Mouse (Mus musculus): ENCODE data around the gene Jtb. TPM values are rescaled to one million over a fixed set of nuclear protein-coding genes. Genes with fewer than 3 reads are reported as not detected.

The Jtb gene
- polyA plus RNA-seq, 1 experiment = 91.7 TPM

- TF ChIP-seq POLR2A (IDR thresholded peaks at IDR 0.05; ENCODE audit: control insufficient read depth, extremely low read depth, insufficient read depth, low read length, poor library complexity) (no peak), CTCF (IDR thresholded peaks at IDR 0.05; ENCODE audit: borderline replicate concordance, control insufficient read depth, extremely low read depth, insufficient read depth, low read length, poor library complexity) (no peak)
- H3K4me3 ChIP-seq (ENCODE audit: control insufficient read depth, insufficient read depth, low read length) = no peak overlapping the region
- H3K36me3 ChIP-seq (ENCODE audit: control insufficient read depth, insufficient read depth, low read length) = peaks cover 99% of the 10 kb centered on the region
- H3K27ac ChIP-seq (ENCODE audit: control insufficient read depth, insufficient read depth, low read length) = no peak overlapping the region
- H3K27me3 ChIP-seq (ENCODE audit: control insufficient read depth, insufficient read depth, low read length) = no peaks in the 10 kb centered on the region
- WGBS = 96% methylated on average over 11 of the region's 11 CpGs
- no peaks in the 10 kb centered on the region for H3K4me1 ChIP-seq (replicated peaks; ENCODE audit: control insufficient read depth, insufficient read depth, low read length)
- no peak for DNase-seq
These were observed 43.9 kb downstream of the Jtb start for GRCm38 (mm10) chr3:90275286-90275685.

GRCm38 (mm10) chr3:90276858-90277257, 45.5 kb downstream of the Jtb start:
- WGBS = 95% methylated on average over 16 of the region's 16 CpGs
- no peak for TF ChIP-seq POLR2A (IDR thresholded peaks at IDR 0.05; ENCODE audit: control insufficient read depth, extremely low read depth, insufficient read depth, low read length, poor library complexity)
- no peak for TF ChIP-seq CTCF (IDR thresholded peaks at IDR 0.05; ENCODE audit: borderline replicate concordance, control insufficient read depth, extremely low read depth, insufficient read depth, low read length, poor library complexity)
- H3K4me3 ChIP-seq (ENCODE audit: control insufficient read depth, insufficient read depth, low read length) = no peak overlapping the region
- no peak overlapping the region for H3K27ac ChIP-seq (ENCODE audit: control insufficient read depth, insufficient read depth, low read length)
- no peak for DNase-seq
- H3K36me3 ChIP-seq (ENCODE audit: control insufficient read depth, insufficient read depth, low read length) = peaks cover 90% of the 10 kb centered on the region
- H3K4me1 ChIP-seq (replicated peaks; ENCODE audit: control insufficient read depth, insufficient read depth, low read length) = no peaks in the 10 kb centered on the region
- no peaks in the 10 kb centered on the region for H3K27me3 ChIP-seq (ENCODE audit: control insufficient read depth, insufficient read depth, low read length)

GRCm38 (mm10) chr3:90277793-90278192, 46.4 kb downstream of the Jtb start:
- DNase-seq = no peak
- H3K36me3 ChIP-seq (ENCODE audit: control insufficient read depth, insufficient read depth, low read length) = peaks cover 81% of the 10 kb centered on the region
- no peaks in the 10 kb centered on the region for H3K4me1 ChIP-seq (replicated peaks; ENCODE audit: control insufficient read depth, insufficient read depth, low read length)
- no peak overlapping the region for H3K4me3 ChIP-seq (ENCODE audit: control insufficient read depth, insufficient read depth, low read length)
- no peak overlapping the region for H3K27ac ChIP-seq (ENCODE audit: control insufficient read depth, insufficient read depth, low read length)
- TF ChIP-seq POLR2A (IDR thresholded peaks at IDR 0.05; ENCODE audit: control insufficient read depth, extremely low read depth, insufficient read depth, low read length, poor library complexity) (no peak), CTCF (IDR thresholded peaks at IDR 0.05; ENCODE audit: borderline replicate concordance, control insufficient read depth, extremely low read depth, insufficient read depth, low read length, poor library complexity) (no peak)
- 97% methylated on average over 9 of the region's 9 CpGs for WGBS
- no peaks in the 10 kb centered on the region for H3K27me3 ChIP-seq (ENCODE audit: control insufficient read depth, insufficient read depth, low read length)

GRCm38 (mm10) chr3:90278211-90278610, 46.8 kb downstream of the Jtb start:
- TF ChIP-seq POLR2A (IDR thresholded peaks at IDR 0.05; ENCODE audit: control insufficient read depth, extremely low read depth, insufficient read depth, low read length, poor library complexity) (no peak), CTCF (IDR thresholded peaks at IDR 0.05; ENCODE audit: borderline replicate concordance, control insufficient read depth, extremely low read depth, insufficient read depth, low read length, poor library complexity) (no peak)
- Histone ChIP-seq H3K27me3 (ENCODE audit: control insufficient read depth, insufficient read depth, low read length) (no peaks in the 10 kb centered on the region), H3K36me3 (ENCODE audit: control insufficient read depth, insufficient read depth, low read length) (peaks cover 77% of the 10 kb centered on the region), H3K27ac (ENCODE audit: control insufficient read depth, insufficient read depth, low read length) (no peak overlapping the region), H3K4me1 (replicated peaks; ENCODE audit: control insufficient read depth, insufficient read depth, low read length) (no peaks in the 10 kb centered on the region), H3K4me3 (ENCODE audit: control insufficient read depth, insufficient read depth, low read length) (no peak overlapping the region)
- WGBS = 96% methylated on average over 10 of the region's 10 CpGs
- DNase-seq = no peak

GRCm38 (mm10) chr3:90279216-90279615, 47.8 kb downstream of the Jtb start:
- WGBS = 97% methylated on average over 9 of the region's 9 CpGs

GRCm38 (mm10) chr3:90279743-90280142, 48.3 kb downstream of the Jtb start:
- Histone ChIP-seq H3K4me3 (ENCODE audit: control insufficient read depth, insufficient read depth, low read length) (no peak overlapping the region), H3K27ac (ENCODE audit: control insufficient read depth, insufficient read depth, low read length) (no peak overlapping the region), H3K4me1 (replicated peaks; ENCODE audit: control insufficient read depth, insufficient read depth, low read length) (no peaks in the 10 kb centered on the region), H3K36me3 (ENCODE audit: control insufficient read depth, insufficient read depth, low read length) (peaks cover 61% of the 10 kb centered on the region), H3K27me3 (ENCODE audit: control insufficient read depth, insufficient read depth, low read length) (no peaks in the 10 kb centered on the region)
- DNase-seq = no peak
- 97% methylated on average over 7 of the region's 7 CpGs for WGBS
- no peak for TF ChIP-seq POLR2A (IDR thresholded peaks at IDR 0.05; ENCODE audit: control insufficient read depth, extremely low read depth, insufficient read depth, low read length, poor library complexity)
- no peak for TF ChIP-seq CTCF (IDR thresholded peaks at IDR 0.05; ENCODE audit: borderline replicate concordance, control insufficient read depth, extremely low read depth, insufficient read depth, low read length, poor library complexity)

More at GRCm38 (mm10) chr3:90279216-90279615, 47.8 kb downstream of the Jtb start:
- Histone ChIP-seq H3K4me3 (ENCODE audit: control insufficient read depth, insufficient read depth, low read length) (no peak overlapping the region), H3K4me1 (replicated peaks; ENCODE audit: control insufficient read depth, insufficient read depth, low read length) (no peaks in the 10 kb centered on the region), H3K27me3 (ENCODE audit: control insufficient read depth, insufficient read depth, low read length) (no peaks in the 10 kb centered on the region), H3K27ac (ENCODE audit: control insufficient read depth, insufficient read depth, low read length) (no peak overlapping the region), H3K36me3 (ENCODE audit: control insufficient read depth, insufficient read depth, low read length) (peaks cover 67% of the 10 kb centered on the region)
- no peak for TF ChIP-seq CTCF (IDR thresholded peaks at IDR 0.05; ENCODE audit: borderline replicate concordance, control insufficient read depth, extremely low read depth, insufficient read depth, low read length, poor library complexity)
- TF ChIP-seq POLR2A (IDR thresholded peaks at IDR 0.05; ENCODE audit: control insufficient read depth, extremely low read depth, insufficient read depth, low read length, poor library complexity) = no peak
- no peak for DNase-seq

- Histone ChIP-seq H3K4me1 (replicated peaks; ENCODE audit: control insufficient read depth, insufficient read depth, low read length) (no peaks in the 10 kb centered on the region), H3K27me3 (ENCODE audit: control insufficient read depth, insufficient read depth, low read length) (no peaks in the 10 kb centered on the region), H3K27ac (ENCODE audit: control insufficient read depth, insufficient read depth, low read length) (no peak overlapping the region), H3K4me3 (ENCODE audit: control insufficient read depth, insufficient read depth, low read length) (no peak overlapping the region), H3K36me3 (ENCODE audit: control insufficient read depth, insufficient read depth, low read length) (peaks cover 52% of the 10 kb centered on the region)
- TF ChIP-seq POLR2A (IDR thresholded peaks at IDR 0.05; ENCODE audit: control insufficient read depth, extremely low read depth, insufficient read depth, low read length, poor library complexity) = no peak
- 97% methylated on average over 9 of the region's 9 CpGs for WGBS
- no peak for DNase-seq
These were observed 49.3 kb downstream of the Jtb start for GRCm38 (mm10) chr3:90280708-90281107.
